Mouse (Mus musculus): ENCODE results near the gene Gm26602. TPM values are rescaled to one million over a fixed set of nuclear protein-coding genes. Genes with fewer than 3 reads are reported as not detected.

Gene Gm26602
- total RNA-seq, 2 experiments from 2014 or later, result not detected

GRCm38 (mm10) chr10:79909092-79909922 lies 1.3 kb upstream of the Gm26602 start:
- H3K27ac ChIP-seq, result peak overlapping the region; percentile 99
- no peak for TF ChIP-seq CTCF (IDR thresholded peaks at IDR 0.05)
- DNase-seq (ENCODE audit: extremely low spot score in 1 of 2, low spot score in 2 of 2), result no peak
- intact Hi-C loops (cut with DNase I), result no loop called here
- H3K4me3 ChIP-seq, result peak overlapping the region; percentile 72

- Histone ChIP-seq H3K27ac (no peak overlapping the region), H3K4me3 (no peak overlapping the region)
- TF ChIP-seq CTCF (IDR thresholded peaks at IDR 0.05), result no peak
- intact Hi-C loops (cut with DNase I), result no loop called here
- DNase-seq (ENCODE audit: extremely low spot score in 1 of 2, low spot score in 2 of 2), result no peak
These were observed 1.8 kb downstream of the Gm26602 start for GRCm38 (mm10) chr10:79912412-79912811.

GRCm38 (mm10) chr10:79914131-79914947 lies 3.7 kb downstream of the Gm26602 start:
- TF ChIP-seq CTCF (IDR thresholded peaks at IDR 0.05), result no peak
- H3K4me3 ChIP-seq, result no peak overlapping the region
- no peak for DNase-seq (ENCODE audit: extremely low spot score in 1 of 2, low spot score in 2 of 2)
- intact Hi-C loops (cut with DNase I), result no loop called here
- no peak overlapping the region for H3K27ac ChIP-seq

GRCm38 (mm10) chr10:79914948-79915596 lies 4.4 kb downstream of the Gm26602 start:
- H3K27ac ChIP-seq, result no peak overlapping the region
- DNase-seq (ENCODE audit: extremely low spot score in 1 of 2, low spot score in 2 of 2), result no peak
- H3K4me3 ChIP-seq, result peak overlapping the region; percentile 61
- TF ChIP-seq CTCF (IDR thresholded peaks at IDR 0.05), result no peak
- intact Hi-C loops (cut with DNase I), result no loop called here

- no peak for TF ChIP-seq CTCF (IDR thresholded peaks at IDR 0.05)
- Histone ChIP-seq H3K27ac (peak overlapping the region; percentile 96), H3K4me3 (peak overlapping the region; percentile 61)
- no peak for DNase-seq (ENCODE audit: extremely low spot score in 1 of 2, low spot score in 2 of 2)
- intact Hi-C loops (cut with DNase I), result no loop called here
These were observed 5.4 kb downstream of the Gm26602 start for GRCm38 (mm10) chr10:79916081-79916480.

- TF ChIP-seq CTCF (IDR thresholded peaks at IDR 0.05), result no peak
- intact Hi-C loops (cut with DNase I), result no loop called here
- peak; percentile 85 to 89 for DNase-seq (ENCODE audit: extremely low spot score in 1 of 2, low spot score in 2 of 2)
These were observed 6.3 kb downstream of the Gm26602 start, which contains the start of gene Kiss1r for GRCm38 (mm10) chr10:79916808-79917531. Gene Kiss1r (plus strand): TSS chr10:79916971.

GRCm38 (mm10) chr10:79917532-79918100 lies 7.0 kb downstream of the Gm26602 start:
- TF ChIP-seq CTCF (IDR thresholded peaks at IDR 0.05), result no peak
- Histone ChIP-seq H3K27ac (peak overlapping the region; percentile 96), H3K4me3 (peak overlapping the region; percentile 61)
- intact Hi-C loops (cut with DNase I), result no loop called here
- no peak for DNase-seq (ENCODE audit: extremely low spot score in 1 of 2, low spot score in 2 of 2)

More at GRCm38 (mm10) chr10:79916808-79917531, 6.3 kb downstream of the Gm26602 start, which contains the start of gene Kiss1r:
- Histone ChIP-seq H3K4me3 (peak within 1 kb of the TSS; percentile 61), H3K27ac (peak within 1 kb of the TSS; percentile 96)

- intact Hi-C loops (cut with DNase I), result no loop called here
- DNase-seq (ENCODE audit: extremely low spot score in 1 of 2, low spot score in 2 of 2), result no peak
- H3K27ac ChIP-seq, result peak overlapping the region; percentile 28; the same call in 1 of the 2 replicates
- H3K4me3 ChIP-seq, result peak overlapping the region; percentile 33
- no peak for TF ChIP-seq CTCF (IDR thresholded peaks at IDR 0.05)
These were observed 7.8 kb downstream of the Gm26602 start for GRCm38 (mm10) chr10:79918231-79919078.

GRCm38 (mm10) chr10:79919251-79919849 lies 8.7 kb downstream of the Gm26602 start:
- TF ChIP-seq CTCF (IDR thresholded peaks at IDR 0.05), result no peak
- H3K4me3 ChIP-seq, result peak overlapping the region; percentile 5; the same call in 1 of the 2 replicates

More at GRCm38 (mm10) chr10:79919251-79919849, 8.7 kb downstream of the Gm26602 start:
- no peak for DNase-seq (ENCODE audit: extremely low spot score in 1 of 2, low spot score in 2 of 2)
- H3K27ac ChIP-seq, result no peak overlapping the region
- intact Hi-C loops (cut with DNase I), result no loop called here
